Mouse (Mus musculus) heart, embryonic 14.5 days (tissue): ENCODE measurements at regions not wholly inside any gene's neighbourhood (a gene's known extent, or its start where the extent isn't known, plus 50 kb on each side); places are given as distances from the start of the nearest gene placed in this dataset.

Experiments
- ATAC-seq: fragments of 200-750 bp; cut with Nextera tagmentation; 2 replicates; pipeline ENCODE4 v1.8.0; 2017; ENCODE audit warnings: low read depth, moderate TSS enrichment; ENCODE audit not compliant: insufficient number of reproducible peaks, insufficient read depth, low FRiP score
- H3K27ac ChIP-seq, 2 experiments: fragments of 200-500 bp in 1 of 2; fragments of 300-500 bp in 1 of 2; sonication (generic) in 1 of 2; replicated peaks in 1 of 2; 2 replicates each; pipeline ENCODE4 v1.5.1; 2012 to 2014; ENCODE audit warnings: low read depth in 2 of 2, low read length in 2 of 2, control low read depth in 1 of 2, mild to moderate bottlenecking in 1 of 2, mixed read lengths in 1 of 2; ENCODE audit not compliant: control insufficient read depth in 1 of 2, insufficient read depth in 1 of 2
- H3K27me3 ChIP-seq: fragments of 300-500 bp; sonication (generic); 2 replicates; pipeline ENCODE4 v1.6.1; 2014; ENCODE audit warnings: mild to moderate bottlenecking, low read length, control low read depth; ENCODE audit not compliant: control insufficient read depth, insufficient read depth
- H3K36me3 ChIP-seq: fragments of 300-500 bp; sonication (generic); 2 replicates; pipeline ENCODE4 v1.6.1; 2014; ENCODE audit warnings: mild to moderate bottlenecking, control low read depth, low read length, mixed read lengths; ENCODE audit not compliant: control insufficient read depth, insufficient read depth
- H3K4me1 ChIP-seq, 2 experiments: fragments of 200-500 bp in 1 of 2; fragments of 300-500 bp in 1 of 2; sonication (generic) in 1 of 2; 2 replicates each; pipeline ENCODE4 v1.6.1; 2012 to 2014; ENCODE audit warnings: low read length in 2 of 2, control low read depth in 1 of 2, mixed read lengths in 1 of 2; ENCODE audit not compliant: control insufficient read depth in 2 of 2, insufficient read depth in 2 of 2
- H3K4me2 ChIP-seq: fragments of 300-500 bp; sonication (generic); 2 replicates; pipeline ENCODE4 v1.6.1; 2014; ENCODE audit warnings: mild to moderate bottlenecking, low read length
- H3K4me3 ChIP-seq, 2 experiments: fragments of 200-500 bp in 1 of 2; fragments of 300-500 bp in 1 of 2; sonication (generic) in 1 of 2; 2 replicates each; pipeline ENCODE4 v1.5.1; 2012 to 2014; ENCODE audit warnings: low read length in 2 of 2, mild to moderate bottlenecking in 2 of 2, control low read depth in 1 of 2, low read depth in 1 of 2, moderate library complexity in 1 of 2; ENCODE audit not compliant: control insufficient read depth in 1 of 2, insufficient read depth in 1 of 2
- H3K9ac ChIP-seq: fragments of 300-500 bp; sonication (generic); 2 replicates; pipeline ENCODE4 v1.6.1; 2014; ENCODE audit warnings: mild to moderate bottlenecking, low read length
- H3K9me3 ChIP-seq: fragments of 300-500 bp; sonication (generic); 2 replicates; pipeline ENCODE4 v1.6.1; 2016; ENCODE audit warnings: low read length, control low read depth; ENCODE audit not compliant: control insufficient read depth
- WGBS: fragments of 180-500 bp; shearing (Covaris S2); extraction: QIAGEN DNeasy Blood & Tissue Kit; methylation state at CpG from one replicate; pipeline ENCODE4 v1.1.7; 2014; 5-methylcytosine and 5-hydroxymethylcytosine counted together

- no peak overlapping the region for H3K4me2 ChIP-seq
- H3K4me3 ChIP-seq = no peak overlapping the region
- no peaks in the 10 kb centered on the region for H3K4me1 ChIP-seq
- H3K36me3 ChIP-seq = no peaks in the 10 kb centered on the region
- no peak overlapping the region for H3K9ac ChIP-seq
- H3K27me3 ChIP-seq = no peaks in the 10 kb centered on the region
- H3K9me3 ChIP-seq = no peaks in the 10 kb centered on the region
- no peak overlapping the region for H3K27ac ChIP-seq
- no peak for ATAC-seq
- 37% methylated on average over 3 of the region's 3 CpGs for WGBS
Observed at GRCm38 (mm10) chr16:12685816-12686215, 423.7 kb upstream of the Ercc4 start.

- H3K27me3 ChIP-seq = no peaks in the 10 kb centered on the region
- H3K27ac ChIP-seq = no peak overlapping the region
- no peak overlapping the region for H3K4me2 ChIP-seq
- WGBS = 44% methylated on average over 3 of the region's 3 CpGs
- H3K4me1 ChIP-seq = peaks cover 8 to 10% of the 10 kb centered on the region in 2 experiments; a peak in 3 of 4 replicates
- no peak overlapping the region for H3K4me3 ChIP-seq
- ATAC-seq = no peak
- no peaks in the 10 kb centered on the region for H3K9me3 ChIP-seq
- no peak overlapping the region for H3K9ac ChIP-seq
- H3K36me3 ChIP-seq = no peaks in the 10 kb centered on the region
Observed at GRCm38 (mm10) chr16:12691776-12692175, 417.7 kb upstream of the Ercc4 start.

- H3K27me3 ChIP-seq = no peaks in the 10 kb centered on the region
- no peaks in the 10 kb centered on the region for H3K36me3 ChIP-seq
- H3K9ac ChIP-seq = no peak overlapping the region
- no peak overlapping the region for H3K4me3 ChIP-seq
- H3K4me2 ChIP-seq = no peak overlapping the region
- WGBS = 40% methylated on average over 4 of the region's 5 CpGs
- no peaks in the 10 kb centered on the region for H3K9me3 ChIP-seq
- no peak for ATAC-seq
- H3K27ac ChIP-seq = no peak overlapping the region; a peak in 1 of 4 replicates
- peaks cover 12 to 13% of the 10 kb centered on the region in 2 experiments; a peak in 3 of 4 replicates for H3K4me1 ChIP-seq
Observed at GRCm38 (mm10) chr16:12692739-12693292, 416.7 kb upstream of the Ercc4 start.

- H3K27ac ChIP-seq = no peak overlapping the region
- H3K4me2 ChIP-seq = no peak overlapping the region
- H3K4me1 ChIP-seq = peaks cover 12 to 15% of the 10 kb centered on the region in 2 experiments; a peak in 3 of 4 replicates
- H3K27me3 ChIP-seq = no peaks in the 10 kb centered on the region
- H3K9ac ChIP-seq = no peak overlapping the region
- WGBS = 52% methylated on average over 7 of the region's 7 CpGs
- no peak overlapping the region for H3K4me3 ChIP-seq
- no peaks in the 10 kb centered on the region for H3K36me3 ChIP-seq
- no peaks in the 10 kb centered on the region for H3K9me3 ChIP-seq
- ATAC-seq = no peak
Observed at GRCm38 (mm10) chr16:12693346-12693745, 416.1 kb upstream of the Ercc4 start.

GRCm38 (mm10) chr16:12694646-12695045 lies 414.8 kb upstream of the Ercc4 start:
- 86% methylated on average over 3 of the region's 3 CpGs for WGBS
- H3K9me3 ChIP-seq = no peaks in the 10 kb centered on the region
- H3K4me2 ChIP-seq = no peak overlapping the region
- no peak overlapping the region for H3K27ac ChIP-seq
- no peaks in the 10 kb centered on the region for H3K27me3 ChIP-seq
- H3K4me3 ChIP-seq = no peak overlapping the region
- H3K36me3 ChIP-seq = no peaks in the 10 kb centered on the region
- no peak overlapping the region for H3K9ac ChIP-seq
- peaks cover 12 to 15% of the 10 kb centered on the region in 2 experiments; a peak in 3 of 4 replicates for H3K4me1 ChIP-seq
- no peak for ATAC-seq

- Histone ChIP-seq H3K9me3 (no peaks in the 10 kb centered on the region), H3K27me3 (no peaks in the 10 kb centered on the region), H3K4me2 (peak overlapping the region; percentile 50), H3K4me1 (peaks cover 12 to 15% of the 10 kb centered on the region in 2 experiments; a peak in 3 of 4 replicates), H3K4me3 (no peak overlapping the region), H3K9ac (no peak overlapping the region), H3K36me3 (no peaks in the 10 kb centered on the region), H3K27ac (peak overlapping the region; percentile 20 to 69)
- WGBS = 33% methylated on average over 10 of the region's 10 CpGs
- ATAC-seq = peak; percentile 78
Observed at GRCm38 (mm10) chr16:12696939-12697621, 412.4 kb upstream of the Ercc4 start.

GRCm38 (mm10) chr16:12699557-12699956 lies 409.9 kb upstream of the Ercc4 start:
- H3K27me3 ChIP-seq = no peaks in the 10 kb centered on the region
- H3K36me3 ChIP-seq = no peaks in the 10 kb centered on the region
- no peaks in the 10 kb centered on the region for H3K9me3 ChIP-seq
- peaks cover 5 to 6% of the 10 kb centered on the region in 2 experiments; a peak in 3 of 4 replicates for H3K4me1 ChIP-seq
- 88% methylated on average over 5 of the region's 5 CpGs for WGBS
- no peak overlapping the region for H3K9ac ChIP-seq
- H3K27ac ChIP-seq = no peak overlapping the region
- no peak for ATAC-seq
- no peak overlapping the region for H3K4me2 ChIP-seq
- no peak overlapping the region for H3K4me3 ChIP-seq
